Comparison of ENCODE assay signal across 8 mouse cellular contexts in the genomic region with DNA sequence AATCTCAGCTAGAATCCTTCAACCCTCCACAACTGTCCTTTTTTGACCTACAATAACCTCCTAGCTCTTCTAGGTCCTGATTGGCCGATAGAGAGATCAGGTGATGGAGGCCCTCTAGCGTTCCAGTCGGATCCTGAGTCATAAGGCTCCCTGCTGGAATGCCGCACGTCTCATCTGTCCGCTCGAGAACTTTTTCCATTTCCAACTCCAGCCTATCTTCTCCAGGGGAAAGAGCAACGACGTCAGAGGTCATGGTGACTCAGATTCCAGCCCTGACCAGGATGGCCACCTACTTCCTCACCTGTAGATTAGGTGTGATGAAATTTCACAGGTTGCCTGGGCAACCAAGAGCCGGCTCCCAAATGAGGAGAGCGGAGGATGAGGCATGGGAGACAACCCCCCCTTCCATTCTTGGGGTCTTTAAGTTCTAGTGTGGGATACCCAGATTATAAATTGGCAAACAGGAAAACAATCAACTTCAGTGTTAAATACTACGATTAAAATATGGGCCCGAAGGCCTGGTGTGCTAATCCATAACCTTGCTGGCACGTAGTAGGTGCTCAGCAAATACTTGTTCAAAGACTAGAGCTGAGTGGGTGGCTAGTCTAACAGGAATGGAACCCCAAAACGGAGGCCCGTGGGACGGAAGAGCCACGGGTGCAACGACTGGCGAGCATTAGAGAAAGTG. TPM values are rescaled to one million over a fixed set of nuclear protein-coding genes. Genes with fewer than 3 reads are reported as not detected.
A peak's percentile ranks its signal among the peaks of the same experiment; 100 is the strongest.
DNase-seq lines count a peak whose midpoint lies in the region; ATAC-seq and TF ChIP-seq lines count a peak whose summit lies in the region.

No protein-coding gene starts in this region.

- no peaks in the 10 kb centered on the region for H3K36me3 ChIP-seq in limb, embryonic 15.5 days
- H3K36me3 ChIP-seq in midbrain, embryonic 15.5 days (replicated peaks), result no peaks in the 10 kb centered on the region

- peak; percentile 59 for ATAC-seq in common myeloid progenitor, adult 5-6 weeks (replicated peaks; ENCODE audit: low read depth, poor library complexity, severe bottlenecking)
- peak; percentile 27 for ATAC-seq in inflammation-experienced regulatory T-cells, adult 6 months
- 0 out of 2 replicates have a peak, but pooled peaks have one; percentile 27 for ATAC-seq in limb, embryonic 15.5 days (ENCODE audit: insufficient number of reproducible peaks, low FRiP score, low TSS enrichment, low read depth)
- no peak for ATAC-seq in midbrain, embryonic 15.5 days (replicated peaks)

- peak overlapping the region; percentile 94 for H3K4me2 ChIP-seq in limb, embryonic 15.5 days
- peak overlapping the region; percentile 74 for H3K4me2 ChIP-seq in midbrain, embryonic 15.5 days

- H3K27ac ChIP-seq in layer of hippocampus, adult 2 months, result peak overlapping the region; percentile 84
- peak overlapping the region; percentile 85 for H3K27ac ChIP-seq in limb, embryonic 15.5 days
- H3K27ac ChIP-seq in midbrain, embryonic 15.5 days, result no peak overlapping the region

- 0 out of 2 replicates have a peak, but pooled peaks cover 2% of the 10 kb centered on the region for H3K27me3 ChIP-seq in limb, embryonic 15.5 days
- no peaks in the 10 kb centered on the region; the same call in 1 of the 2 replicates for H3K27me3 ChIP-seq in midbrain, embryonic 15.5 days (replicated peaks)

- H3K9me3 ChIP-seq in limb, embryonic 15.5 days, result no peaks in the 10 kb centered on the region
- H3K9me3 ChIP-seq in midbrain, embryonic 15.5 days, result no peaks in the 10 kb centered on the region

- H3K4me1 ChIP-seq in limb, embryonic 15.5 days, result peaks cover 20% of the 10 kb centered on the region
- peaks cover 17% of the 10 kb centered on the region for H3K4me1 ChIP-seq in midbrain, embryonic 15.5 days

- peak overlapping the region; percentile 80 for H3K9ac ChIP-seq in limb, embryonic 15.5 days
- H3K9ac ChIP-seq in midbrain, embryonic 15.5 days, result peak overlapping the region; percentile 34

- peak; percentile 20 to 47 for DNase-seq in layer of hippocampus, adult 2 months (ENCODE audit: low spot score in 2 of 2)
- no peak for DNase-seq in layer of hippocampus, adult 9-10 months (ENCODE audit: low spot score)
- DNase-seq in gastrocnemius, postnatal 25 days, result peak; percentile 71
- DNase-seq in telencephalon, adult 2 months (ENCODE audit: low read depth, low spot score), result peak; percentile 44

- WGBS in limb, embryonic 15.5 days, result 16% methylated on average over 20 of the region's 20 CpGs
- 25% methylated on average over 20 of the region's 20 CpGs for WGBS in midbrain, embryonic 15.5 days

- peak; percentile 58 for TF ChIP-seq CTCF in layer of hippocampus, adult 2 months (conservative IDR thresholded peaks at IDR 0.05)

- H3K4me3 ChIP-seq in layer of hippocampus, adult 2 months, result peak overlapping the region; percentile 64
- H3K4me3 ChIP-seq in limb, embryonic 15.5 days, result peak overlapping the region; percentile 61
- peak overlapping the region; percentile 41 for H3K4me3 ChIP-seq in midbrain, embryonic 15.5 days

RNA-seq across cellular contexts. Expression of a gene that starts 0.4 kb away (rescaled TPM):
- 1 to 10 TPM; 1.6 to 4.2 TPM for total RNA-seq in layer of hippocampus, adult 2 months (2021)
- total RNA-seq in common myeloid progenitor, adult 5-6 weeks (2017), result 16.4 and 28.0 TPM in 2 replicates
- 1 to 10 TPM; 4.7 TPM for total RNA-seq in gastrocnemius, postnatal 25 days (2021)
- polyA plus RNA-seq in inflammation-experienced regulatory T-cells, adult 6 months (2017; shearing (Covaris generic)), result 10 to 100 TPM; 23.3 to 30.2 (median 30.0) TPM
- polyA plus RNA-seq in limb, embryonic 15.5 days (2015; fragmentation: Nextera tagmentation; extraction: Ambion mirVana), result 5.3 and 5.5 TPM in 2 replicates
- polyA plus RNA-seq in midbrain, embryonic 15.5 days (2015; fragmentation: Nextera tagmentation; extraction: Ambion mirVana), result 0.64 and 0.75 TPM in 2 replicates

RNA-seq across cellular contexts. Expression of a gene that starts 5.4 kb away (rescaled TPM):
- total RNA-seq in layer of hippocampus, adult 2 months (2021), result not detected
- total RNA-seq in common myeloid progenitor, adult 5-6 weeks (2017), result not detected in 2 replicates
- not detected for total RNA-seq in gastrocnemius, postnatal 25 days (2021)
- not detected for polyA plus RNA-seq in inflammation-experienced regulatory T-cells, adult 6 months (2017; shearing (Covaris generic))
- 0.19 and 0.32 TPM in 2 replicates for polyA plus RNA-seq in limb, embryonic 15.5 days (2015; fragmentation: Nextera tagmentation; extraction: Ambion mirVana)
- polyA plus RNA-seq in midbrain, embryonic 15.5 days (2015; fragmentation: Nextera tagmentation; extraction: Ambion mirVana), result 0.58 TPM in 1 of 2 replicates, not detected in the other

RNA-seq across cellular contexts. Expression of a gene that starts 58.5 kb away (rescaled TPM):
- 10 to 100 TPM; 10.4 to 13.9 TPM for total RNA-seq in layer of hippocampus, adult 2 months (2021)
- total RNA-seq in common myeloid progenitor, adult 5-6 weeks (2017), result 1.4 and 5.6 TPM in 2 replicates
- 10 to 100 TPM; 11.4 to 13.8 TPM for total RNA-seq in gastrocnemius, postnatal 25 days (2021)
- under 1 TPM in 2 of 3 experiments, not detected in 1; 0.29 to 0.54 TPM for polyA plus RNA-seq in inflammation-experienced regulatory T-cells, adult 6 months (2017; shearing (Covaris generic))
- polyA plus RNA-seq in limb, embryonic 15.5 days (2015; fragmentation: Nextera tagmentation; extraction: Ambion mirVana), result 2.6 and 2.8 TPM in 2 replicates
- polyA plus RNA-seq in midbrain, embryonic 15.5 days (2015; fragmentation: Nextera tagmentation; extraction: Ambion mirVana), result 2.4 and 2.8 TPM in 2 replicates
